Comparison of ENCODE assay signal across 12 mouse cellular contexts in the genomic region with DNA sequence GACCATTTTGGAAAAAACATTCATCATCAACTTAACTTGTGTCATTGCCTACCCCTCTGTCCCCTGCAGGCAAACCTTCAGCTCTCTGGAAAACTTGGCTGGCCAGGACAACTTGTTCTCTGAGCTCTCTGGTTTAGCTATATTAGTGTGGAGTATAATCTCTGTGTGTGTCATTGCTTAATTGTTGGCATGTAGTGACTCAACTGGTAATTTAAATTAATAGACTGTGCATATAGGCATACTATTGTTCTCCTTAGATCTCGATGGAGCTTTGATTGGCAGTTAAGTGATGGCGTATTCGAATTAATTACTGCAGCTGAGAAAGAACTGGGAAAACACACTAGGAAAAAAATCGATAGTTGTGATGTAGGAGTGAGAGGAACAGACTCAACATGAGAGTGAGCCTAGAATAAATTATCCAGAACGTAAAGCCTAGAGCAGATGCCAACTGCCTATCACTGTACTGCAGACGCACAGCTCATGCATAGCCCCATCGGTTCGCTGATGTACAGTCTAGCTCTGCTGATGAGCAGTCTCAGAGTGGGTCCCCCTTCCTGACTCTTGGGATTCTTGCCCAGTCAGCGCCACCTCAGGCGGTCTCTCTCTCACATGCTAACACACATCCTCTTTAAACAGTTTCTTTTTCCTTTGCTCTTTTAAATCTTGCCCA. TPM values are rescaled to one million over a fixed set of nuclear protein-coding genes. Genes with fewer than 3 reads are reported as not detected.
DNase-seq lines count a peak whose midpoint lies in the region; ATAC-seq and TF ChIP-seq lines count a peak whose summit lies in the region.
"Had no signal": no experiment of that assay in that cellular context is flagged by ENCODE, and none has a peak within 500 bp of the region (broad histone marks: within the 10 kb centered on the region; RNA-seq: fewer than 3 reads in every experiment).

No protein-coding gene starts in this region.

- no peak for TF ChIP-seq POLR2A in brain, embryonic 14.5 days (IDR thresholded peaks at IDR 0.05; ENCODE audit: borderline replicate concordance, extremely low read depth, insufficient read depth, insufficient read length, poor library complexity, severe bottlenecking)

- H3K4me1 ChIP-seq in kidney, embryonic 15.5 days = peaks cover 31% of the 10 kb centered on the region
- peaks cover 4% of the 10 kb centered on the region; the same call in 1 of the 2 replicates for H3K4me1 ChIP-seq in hindbrain, embryonic 11.5 days (replicated peaks; ENCODE audit: control insufficient read depth, insufficient read depth, low read length)
- peaks cover 8% of the 10 kb centered on the region for H3K4me1 ChIP-seq in midbrain, embryonic 16.5 days (ENCODE audit: control insufficient read depth, insufficient read depth, low read length)

- DNase-seq in kidney, postnatal 10 days = no peak
- peak; percentile 89 for DNase-seq in brain, embryonic 14.5 days (ENCODE audit: low read depth)
- DNase-seq in hindbrain, embryonic 11.5 days (ENCODE audit: low spot score) = no peak
- DNase-seq in spleen, adult 12 weeks (ENCODE audit: low spot score) = no peak
- no peak for DNase-seq in yolk sac, embryonic 10.5 days (ENCODE audit: low spot score)
- DNase-seq in lung, postnatal 14 days = no peak
- DNase-seq: gastrocnemius, adult 2 months; heart, postnatal 10 days; right cerebral cortex, postnatal 14 days had no signal

- H3K4me3 ChIP-seq in kidney, embryonic 15.5 days (replicated peaks) = no peak overlapping the region
- H3K4me3 ChIP-seq in hindbrain, embryonic 11.5 days (ENCODE audit: low read depth, low read length) = no peak overlapping the region
- H3K4me3 ChIP-seq in midbrain, embryonic 16.5 days (ENCODE audit: low read depth, low read length) = no peak overlapping the region
- H3K4me3 ChIP-seq: gastrocnemius, adult 2 months had no signal

- WGBS in kidney, embryonic 15.5 days = 71% methylated on average over 10 of the region's 10 CpGs
- 75% methylated on average over 10 of the region's 10 CpGs for WGBS in hindbrain, embryonic 11.5 days
- whole genome bisulfite sequencing in midbrain, embryonic 16.5 days = 56% methylated on average over 10 of the region's 10 CpGs

- no peak overlapping the region for H3K4me2 ChIP-seq in kidney, embryonic 15.5 days
- H3K4me2 ChIP-seq in hindbrain, embryonic 11.5 days (replicated peaks; ENCODE audit: low read depth, low read length) = no peak overlapping the region
- no peak overlapping the region for H3K4me2 ChIP-seq in midbrain, embryonic 16.5 days (ENCODE audit: low read length)

- H3K9ac ChIP-seq in kidney, embryonic 15.5 days = no peak overlapping the region
- H3K9ac ChIP-seq in hindbrain, embryonic 11.5 days (ENCODE audit: low read depth, low read length) = no peak overlapping the region
- no peak overlapping the region for H3K9ac ChIP-seq in midbrain, embryonic 16.5 days (ENCODE audit: low read depth, low read length)
- H3K9ac ChIP-seq: liver, embryonic 14.5 days had no signal

- ATAC-seq in kidney, embryonic 15.5 days (replicated peaks; ENCODE audit: low FRiP score) = 0 out of 2 replicates have a peak, but pooled peaks have one; percentile 49
- peak; percentile 78 for ATAC-seq in hindbrain, embryonic 11.5 days (ENCODE audit: low FRiP score)
- peak; percentile 80 for ATAC-seq in midbrain, embryonic 16.5 days

- TF ChIP-seq CTCF in brain, embryonic 14.5 days (IDR thresholded peaks at IDR 0.05; ENCODE audit: borderline replicate concordance, extremely low read depth, insufficient read depth, insufficient read length) = no peak

- no peaks in the 10 kb centered on the region for H3K9me3 ChIP-seq in kidney, embryonic 15.5 days (replicated peaks)
- no peaks in the 10 kb centered on the region for H3K9me3 ChIP-seq in hindbrain, embryonic 11.5 days (ENCODE audit: control insufficient read depth, low read length)
- no peaks in the 10 kb centered on the region for H3K9me3 ChIP-seq in midbrain, embryonic 16.5 days (replicated peaks; ENCODE audit: control insufficient read depth, low read length, poor library complexity, severe bottlenecking)

- no peaks in the 10 kb centered on the region for H3K36me3 ChIP-seq in kidney, embryonic 15.5 days
- no peaks in the 10 kb centered on the region for H3K36me3 ChIP-seq in hindbrain, embryonic 11.5 days (ENCODE audit: control insufficient read depth, insufficient read depth, low read length)
- no peaks in the 10 kb centered on the region for H3K36me3 ChIP-seq in midbrain, embryonic 16.5 days (ENCODE audit: control insufficient read depth, insufficient read depth, low read length)

- no peaks in the 10 kb centered on the region for H3K27me3 ChIP-seq in kidney, embryonic 15.5 days
- no peaks in the 10 kb centered on the region for H3K27me3 ChIP-seq in hindbrain, embryonic 11.5 days (ENCODE audit: control insufficient read depth, insufficient read depth, low read length)
- H3K27me3 ChIP-seq in midbrain, embryonic 16.5 days (ENCODE audit: control insufficient read depth, insufficient read depth, low read depth, low read length) = no peaks in the 10 kb centered on the region; the same call in 1 of the 2 replicates

- H3K27ac ChIP-seq in kidney, embryonic 15.5 days = no peak overlapping the region
- no peak overlapping the region for H3K27ac ChIP-seq in hindbrain, embryonic 11.5 days (ENCODE audit: low read depth, low read length)
- no peak overlapping the region for H3K27ac ChIP-seq in midbrain, embryonic 16.5 days (ENCODE audit: low read length)
- H3K27ac ChIP-seq: gastrocnemius, adult 2 months; liver, embryonic 14.5 days had no signal

RNA-seq across cellular contexts. Expression of gene Lgr4, which starts 35.7 kb away (rescaled TPM):
- polyA plus RNA-seq in kidney, embryonic 15.5 days (2015; fragmentation: Nextera tagmentation; extraction: Ambion mirVana) = 27.8 and 28.0 TPM in 2 replicates
- polyA plus RNA-seq in brain, embryonic 14.5 days (2012; rRNA removed) = 9.2 and 15.1 TPM in 2 replicates
- polyA plus RNA-seq in hindbrain, embryonic 11.5 days (2014; fragmentation: Nextera tagmentation; extraction: Ambion mirVana) = 18.3 and 20.7 TPM in 2 replicates
- 6.8 and 7.1 TPM in 2 replicates for polyA plus RNA-seq in midbrain, embryonic 16.5 days (2015; fragmentation: Nextera tagmentation; extraction: Ambion mirVana)
